Mouse (Mus musculus) spleen, adult 18-20 months (tissue): Measurements from ENCODE around the gene Scn1b.

Experiments
- DNase-seq, 2 experiments: peaks; one replicate each; pipeline ENCODE4 v3.0.0; 2022; ENCODE audit warnings: mixed read lengths in 2 of 2

Scn1b gene

GRCm38 (mm10) chr7:31149271-31149670 is 22.5 kb upstream of the Scn1b start:
- no peak for DNase-seq

- DNase-seq = peak; percentile 58 to 63
Measured at GRCm38 (mm10) chr7:31148756-31149155, 22.0 kb upstream of the Scn1b start.

DNA sequence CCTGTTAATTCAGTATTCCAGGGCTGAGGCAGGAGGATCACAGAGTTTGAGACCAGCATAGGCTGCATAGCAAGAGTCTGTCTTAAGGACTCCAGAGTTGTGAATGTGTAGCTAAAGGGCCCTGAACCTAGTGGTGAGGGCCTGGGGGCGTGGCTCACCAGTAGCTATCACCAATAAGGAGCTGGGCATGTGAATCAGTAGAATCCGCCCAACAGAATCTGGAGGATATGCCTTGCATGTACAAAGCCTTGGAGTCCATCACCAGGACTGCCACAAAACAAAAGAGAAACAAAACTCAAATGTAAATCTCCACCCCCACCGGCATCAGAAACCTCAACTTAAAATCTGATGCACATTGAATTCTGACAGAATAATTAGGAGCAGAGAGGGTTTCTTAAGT is 21.3 kb upstream of the Scn1b start:
- DNase-seq = no peak

DNA sequence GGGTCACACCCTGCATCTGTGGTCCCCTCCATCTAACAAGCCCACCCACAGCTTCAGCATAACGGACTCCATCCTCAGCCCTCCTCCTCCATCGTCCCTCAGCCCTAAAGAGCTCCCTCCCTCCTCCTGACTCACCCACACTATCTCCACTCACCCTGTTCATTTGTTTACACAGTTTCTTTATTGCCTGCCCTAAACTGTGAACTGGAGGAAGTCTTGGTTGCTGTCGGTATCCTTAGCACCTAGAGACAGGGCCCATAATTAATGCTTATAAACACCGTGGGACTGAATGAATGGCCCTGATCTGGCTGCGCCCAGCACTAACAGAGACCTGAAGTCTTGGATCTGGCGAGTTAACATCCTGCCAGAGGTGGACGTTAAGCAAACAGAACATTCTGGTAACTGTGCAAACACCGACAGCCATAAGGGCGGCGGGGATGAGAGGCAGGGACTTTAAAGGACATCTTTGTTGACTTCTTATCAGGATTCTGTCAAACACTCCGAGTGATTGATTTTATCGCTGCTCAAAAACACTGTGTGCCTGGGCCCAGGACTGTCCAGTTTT is 18.9 kb upstream of the Scn1b start:
- DNase-seq = no peak

DNA sequence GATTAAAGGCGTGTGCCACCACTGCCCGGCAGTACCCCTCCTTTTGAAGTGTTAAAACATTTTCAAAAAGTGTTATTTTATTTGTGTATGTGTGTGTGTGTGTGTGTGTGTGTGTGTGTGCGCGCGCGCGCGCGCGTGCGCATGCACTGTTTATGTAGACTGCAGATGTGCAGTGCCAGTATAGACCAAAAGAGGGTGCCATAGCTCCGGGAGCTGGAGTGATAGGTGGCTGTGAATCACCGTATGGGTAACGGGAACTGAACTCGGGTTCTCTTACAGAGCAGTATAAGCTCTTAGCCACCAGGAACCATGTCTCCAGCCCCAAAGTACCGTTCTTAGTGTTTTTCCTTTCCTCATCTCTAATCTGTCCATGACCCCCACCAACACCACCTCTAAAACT is 18.1 kb upstream of the Scn1b start:
- no peak for DNase-seq

- no peak for DNase-seq
Measured at GRCm38 (mm10) chr7:31140941-31141340, 14.1 kb upstream of the Scn1b start.

GRCm38 (mm10) chr7:31140302-31140701 is 13.5 kb upstream of the Scn1b start:
- no peak for DNase-seq

DNA sequence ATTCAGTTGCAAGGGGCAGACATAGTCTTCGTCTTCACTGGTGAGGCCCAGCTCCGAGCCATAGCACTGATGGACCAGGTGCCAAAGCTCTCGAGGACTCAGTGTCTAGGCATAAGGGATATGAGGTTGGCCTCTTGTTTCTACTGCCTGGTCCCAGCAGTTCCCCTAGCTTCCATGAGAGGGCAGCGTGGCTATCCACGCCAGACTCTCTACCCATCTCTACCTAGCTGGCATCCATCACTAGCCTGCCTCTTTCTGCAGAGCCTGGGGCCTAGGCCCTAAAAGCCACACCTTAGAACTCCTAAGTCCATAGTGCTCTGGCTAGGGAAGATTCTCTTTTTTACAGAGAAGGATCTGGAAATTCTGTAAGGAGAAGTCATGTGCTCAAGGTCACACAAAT is 13.0 kb upstream of the Scn1b start:
- DNase-seq = peak; percentile 54 to 71

DNA sequence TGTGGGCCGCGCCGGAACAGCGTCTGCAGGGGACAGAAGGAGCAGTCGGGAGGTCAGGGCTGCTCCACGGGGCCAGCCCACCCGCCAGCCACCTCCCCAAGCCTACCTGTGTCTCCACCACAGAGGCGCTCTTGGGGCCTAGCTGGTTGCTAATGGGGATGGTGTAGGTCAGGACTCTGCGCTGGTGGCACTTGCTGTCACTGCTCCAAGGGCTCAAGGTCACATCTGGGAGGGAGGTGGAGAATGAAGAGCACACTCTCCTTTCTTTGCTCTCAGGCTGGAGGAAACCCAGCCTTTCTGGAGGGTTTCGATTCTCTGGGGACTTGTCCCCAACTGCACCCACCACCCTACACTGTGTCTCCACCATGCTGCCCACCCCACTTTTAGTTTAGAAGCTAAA is 8.9 kb upstream of the Scn1b start:
- no peak for DNase-seq

GRCm38 (mm10) chr7:31131866-31132265 is 5.1 kb upstream of the Scn1b start:
- no peak for DNase-seq

GRCm38 (mm10) chr7:31130841-31131240 is 4.0 kb upstream of the Scn1b start:
- peak in 1 of 2 experiments; percentile 49 for DNase-seq

DNA sequence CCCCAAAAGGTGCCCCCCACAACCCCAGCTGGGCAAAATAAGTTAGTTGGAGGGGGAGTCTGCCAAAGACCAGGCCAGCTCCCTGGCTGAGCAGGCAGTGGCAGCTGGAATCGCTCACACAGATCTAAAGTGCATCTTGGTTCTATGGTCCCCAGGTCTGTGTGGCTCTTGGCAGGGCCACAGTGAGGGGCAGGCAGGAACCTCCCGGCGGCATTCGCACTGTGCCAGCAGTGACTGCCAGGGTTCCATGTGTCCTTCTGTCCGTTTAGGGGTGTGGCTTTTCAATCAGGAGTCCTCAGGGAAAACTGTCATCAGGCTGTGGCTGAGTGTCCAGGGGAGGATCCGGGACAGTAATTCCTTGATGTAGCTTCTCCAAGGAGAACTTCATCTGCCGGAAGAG is 3.4 kb upstream of the Scn1b start:
- no peak for DNase-seq

DNA sequence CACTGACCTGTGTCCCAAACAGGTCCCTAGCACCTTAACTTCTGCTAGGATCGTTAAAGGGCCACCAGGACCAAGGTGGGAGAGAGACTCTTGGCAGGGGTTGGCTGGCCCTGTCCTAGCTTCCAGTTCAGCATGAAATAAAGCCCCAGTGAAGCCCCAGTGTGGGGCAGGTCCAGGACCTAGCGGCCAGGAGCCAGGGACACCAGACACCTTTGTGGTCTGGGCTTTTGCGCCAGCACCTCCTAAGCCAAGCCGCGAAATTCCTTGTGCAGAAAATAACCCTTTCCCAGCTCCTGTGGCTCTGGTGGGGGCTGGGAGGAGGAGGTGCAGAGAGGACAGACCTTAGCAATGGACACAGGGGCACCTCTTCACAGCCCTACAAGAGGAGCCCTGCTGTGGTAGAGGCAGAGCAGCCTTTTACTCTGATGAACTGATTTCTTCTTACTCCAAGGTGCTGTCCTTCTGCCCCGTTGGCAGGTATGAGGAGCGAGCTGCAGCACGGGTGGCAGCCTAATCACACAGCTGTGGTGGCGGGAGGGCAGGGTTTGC is 1.4 kb upstream of the Scn1b start:
- no peak for DNase-seq

- no peak for DNase-seq
Measured at GRCm38 (mm10) chr7:31126211-31126751, 522 bp downstream of the Scn1b start.

- no peak for DNase-seq
Measured at GRCm38 (mm10) chr7:31125116-31125515, 1.7 kb downstream of the Scn1b start.

GRCm38 (mm10) chr7:31124381-31124780 is 2.4 kb downstream of the Scn1b start:
- DNase-seq = no peak

DNA sequence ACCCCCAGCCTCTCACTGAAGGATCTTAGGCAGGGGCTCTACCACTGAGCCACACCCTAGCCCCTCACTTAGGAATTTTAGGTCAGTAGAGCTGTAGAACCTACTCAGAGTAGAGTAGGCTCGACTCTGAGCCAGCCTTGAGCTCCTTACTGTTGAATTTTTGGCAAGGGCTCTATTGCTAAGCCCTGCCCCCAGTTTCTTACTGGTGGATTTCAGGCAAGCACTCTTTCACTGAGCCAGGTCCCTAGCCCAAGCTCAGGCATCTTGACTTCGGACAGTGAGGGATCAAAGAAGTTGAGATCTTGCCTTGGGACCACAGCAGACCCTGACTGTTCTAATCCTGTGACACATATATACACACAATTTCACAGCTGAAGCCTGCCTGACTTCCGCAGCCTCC is 3.1 kb downstream of the Scn1b start:
- no peak for DNase-seq

DNA sequence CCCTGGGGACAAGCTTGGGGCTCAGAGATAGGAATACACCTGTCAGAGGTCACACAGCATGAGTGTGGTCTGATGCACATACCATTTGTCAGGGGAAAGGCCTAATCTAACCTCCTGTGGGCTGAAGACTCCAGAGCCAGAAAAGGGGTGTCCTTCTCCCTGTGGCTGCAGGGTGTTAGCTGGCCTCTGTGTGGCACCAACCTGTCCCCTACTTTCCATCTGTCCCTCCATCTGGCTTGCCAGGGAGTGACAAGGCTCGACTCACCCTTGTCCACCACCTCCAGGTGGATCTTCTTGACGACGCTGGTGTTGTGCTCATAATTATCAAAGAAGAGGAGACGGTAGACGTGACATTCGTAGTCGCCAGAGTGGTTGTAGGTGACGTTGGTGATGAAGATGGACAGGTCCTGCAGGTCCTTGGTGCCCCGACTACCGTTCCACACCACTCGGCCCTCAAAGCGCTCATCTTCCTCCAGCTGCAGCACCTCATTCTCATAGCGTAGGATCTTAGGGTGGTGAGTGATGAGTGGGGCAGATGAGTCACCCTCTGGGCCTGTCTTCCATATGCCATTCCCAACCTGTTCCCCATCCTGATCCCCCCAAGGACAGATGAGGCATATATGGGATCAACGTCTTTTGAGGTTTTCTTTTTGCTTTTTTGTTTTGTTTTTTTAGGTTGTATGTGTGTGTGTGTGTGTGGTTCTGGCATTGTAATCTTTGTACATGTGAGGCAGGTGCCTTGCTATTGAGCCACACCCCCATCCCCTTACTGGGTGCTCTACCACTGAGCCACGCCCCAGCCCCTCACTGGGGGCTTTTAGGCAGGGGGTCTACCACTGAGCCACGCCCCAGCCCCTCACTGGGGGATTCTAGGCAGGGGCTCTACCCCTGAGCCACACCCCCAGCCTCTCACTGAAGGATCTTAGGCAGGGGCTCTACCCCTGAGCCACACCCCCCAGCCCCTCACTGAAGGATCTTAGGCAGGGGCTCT is 3.9 kb downstream of the Scn1b start:
- no peak for DNase-seq

- no peak for DNase-seq
Measured at GRCm38 (mm10) chr7:31119556-31119955, 7.2 kb downstream of the Scn1b start.

DNA sequence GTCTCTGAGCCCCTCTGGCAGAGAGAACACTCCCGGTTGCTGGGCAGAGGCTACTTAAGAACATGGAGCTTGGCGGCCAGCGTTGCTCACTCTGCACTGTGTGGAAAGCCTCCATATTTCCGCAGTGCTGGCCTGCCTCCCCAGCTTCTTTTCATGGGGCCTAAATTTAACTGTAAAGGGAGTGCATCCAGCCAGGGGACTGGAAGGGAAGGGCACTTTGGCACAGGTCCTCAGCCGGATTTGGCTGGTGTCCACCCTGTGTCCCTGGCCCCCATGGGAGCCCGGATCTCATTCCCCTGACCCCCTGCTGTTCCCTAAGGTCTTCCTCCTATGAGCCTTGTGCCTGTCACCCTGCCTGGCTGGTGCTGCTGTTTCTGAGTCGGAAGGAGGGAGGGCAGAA is 8.3 kb downstream of the Scn1b start:
- DNase-seq = no peak

GRCm38 (mm10) chr7:31117465-31117864 is 9.3 kb downstream of the Scn1b start:
- DNase-seq = no peak

DNA sequence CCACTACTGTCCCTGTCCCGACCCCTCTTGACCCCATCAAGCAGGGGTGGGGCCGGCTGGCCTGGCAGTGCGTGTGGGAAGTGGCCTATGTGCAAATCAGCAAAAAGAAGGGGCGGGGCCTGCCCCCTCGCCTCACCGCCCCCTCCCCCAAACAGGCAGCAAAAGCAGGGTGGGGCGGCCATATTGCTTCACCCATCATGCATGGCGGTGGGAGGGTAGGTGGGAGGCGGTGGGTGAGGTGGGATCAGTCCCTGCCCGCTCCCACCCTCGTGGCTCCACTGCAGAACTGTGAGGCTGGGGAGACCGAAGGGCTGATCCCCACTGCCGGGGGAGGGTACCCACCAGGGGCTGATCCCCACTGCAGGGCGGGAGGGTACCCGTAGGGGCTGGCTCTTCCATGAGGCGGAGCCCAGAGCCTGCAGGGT is 10.1 kb downstream of the Scn1b start:
- no peak for DNase-seq

GRCm38 (mm10) chr7:31115587-31116043 is 11.2 kb downstream of the Scn1b start:
- peak; percentile 27 to 38 for DNase-seq

DNA sequence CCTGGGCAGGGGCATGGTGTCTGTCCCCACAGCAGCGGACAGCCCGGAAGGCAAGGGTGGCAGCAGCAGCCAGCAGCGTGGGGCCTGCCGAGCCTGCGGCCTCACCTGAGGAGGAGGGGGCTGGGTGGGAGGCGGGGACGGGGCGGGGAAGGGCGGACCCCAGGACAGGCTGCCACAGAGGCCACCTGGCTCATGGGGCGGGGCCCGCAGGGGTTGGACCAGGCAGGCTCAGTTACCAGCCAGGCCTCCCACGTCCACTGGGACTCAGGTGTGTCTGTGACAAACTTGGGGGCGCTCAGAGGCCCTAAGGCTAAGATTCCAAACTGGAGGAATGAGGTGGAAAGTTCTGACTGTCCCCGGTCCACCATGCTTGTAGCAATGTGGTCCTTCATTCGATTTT is 11.6 kb downstream of the Scn1b start, which contains the start of gene Hpn:
Gene Hpn (minus strand): TSS at position 109 of the 400 bp plus-strand sequence.
- DNase-seq = no peak
